Mouse (Mus musculus) spleen, adult 18-20 months (tissue): Measurements from ENCODE around the gene Pde6c.

Experiments used
- DNase-seq, 2 experiments: peaks; one replicate each; pipeline ENCODE4 v3.0.0; 2022; ENCODE audit warnings: mixed read lengths in 2 of 2

The Pde6c gene

DNA sequence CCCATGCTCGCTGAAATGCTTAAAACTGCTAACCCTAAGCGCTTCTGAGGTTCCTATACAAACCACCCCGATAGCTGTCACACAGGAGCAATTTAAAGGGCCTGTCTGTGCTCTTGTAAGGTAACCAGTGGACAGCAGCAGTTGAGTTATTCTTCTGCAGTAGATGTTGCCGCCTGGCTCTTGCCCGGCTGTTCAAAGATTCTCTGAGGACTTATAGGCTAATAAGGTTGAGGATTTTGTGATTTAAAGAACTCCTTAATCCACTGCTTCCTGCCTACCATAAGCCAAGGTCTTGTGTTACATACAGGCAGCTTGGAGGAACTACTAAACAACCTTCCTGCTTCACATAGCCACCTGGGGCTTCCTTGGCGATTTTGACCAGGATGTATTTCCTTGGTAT lies at the start of gene Pde6c:
Pde6c (plus strand) TSS at position 301 of the 400 bp plus-strand sequence.
- no peak for DNase-seq

DNA sequence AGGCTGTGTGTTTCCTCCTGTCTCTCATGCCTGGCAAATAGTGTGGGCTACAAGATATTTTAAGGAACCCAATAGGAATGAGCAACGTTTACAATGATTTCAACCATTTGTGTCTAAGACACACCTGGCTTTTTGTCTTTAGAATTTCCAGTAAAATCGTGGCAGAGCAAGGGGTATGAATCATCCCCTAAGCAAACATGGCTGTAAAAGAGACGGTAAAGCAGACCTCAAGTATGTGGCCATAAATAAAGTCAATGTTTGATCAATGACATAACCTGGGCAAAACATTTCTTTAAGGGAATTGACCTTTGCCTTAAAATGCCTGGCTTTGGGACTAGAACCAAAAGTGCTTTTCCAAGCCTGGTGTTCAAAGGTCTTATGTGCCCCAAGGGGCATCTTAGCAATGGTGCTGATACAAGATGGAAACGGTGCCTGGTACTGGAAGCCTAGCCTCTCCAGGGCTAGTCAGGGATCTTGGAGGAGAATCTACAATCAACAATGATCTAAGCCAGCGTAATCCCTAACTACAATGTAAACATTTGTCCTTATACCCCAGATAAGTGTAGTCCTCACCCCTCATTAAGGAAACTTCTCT lies 49.6 kb upstream of the Pde6c start:
- no peak for DNase-seq

DNA sequence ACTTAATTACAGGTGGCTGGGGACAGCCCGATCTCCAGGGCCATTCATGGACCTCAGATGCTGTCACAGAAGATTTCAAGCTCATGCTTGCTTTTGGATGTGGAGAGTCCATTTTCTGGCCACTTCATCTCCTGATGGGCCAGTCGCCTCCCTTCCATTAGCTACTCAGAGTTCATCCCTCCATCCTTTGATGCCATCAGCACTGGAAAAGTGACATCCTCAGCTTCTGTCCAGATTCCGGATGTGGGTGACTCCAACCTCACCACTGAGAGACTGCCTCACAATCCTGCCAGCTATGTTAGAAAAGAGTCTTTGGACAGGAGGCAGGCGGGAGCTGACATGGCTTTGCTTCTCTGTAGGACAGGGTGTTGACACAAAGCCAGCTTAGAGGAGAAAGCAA lies 46.7 kb upstream of the Pde6c start:
- no peak for DNase-seq

DNA sequence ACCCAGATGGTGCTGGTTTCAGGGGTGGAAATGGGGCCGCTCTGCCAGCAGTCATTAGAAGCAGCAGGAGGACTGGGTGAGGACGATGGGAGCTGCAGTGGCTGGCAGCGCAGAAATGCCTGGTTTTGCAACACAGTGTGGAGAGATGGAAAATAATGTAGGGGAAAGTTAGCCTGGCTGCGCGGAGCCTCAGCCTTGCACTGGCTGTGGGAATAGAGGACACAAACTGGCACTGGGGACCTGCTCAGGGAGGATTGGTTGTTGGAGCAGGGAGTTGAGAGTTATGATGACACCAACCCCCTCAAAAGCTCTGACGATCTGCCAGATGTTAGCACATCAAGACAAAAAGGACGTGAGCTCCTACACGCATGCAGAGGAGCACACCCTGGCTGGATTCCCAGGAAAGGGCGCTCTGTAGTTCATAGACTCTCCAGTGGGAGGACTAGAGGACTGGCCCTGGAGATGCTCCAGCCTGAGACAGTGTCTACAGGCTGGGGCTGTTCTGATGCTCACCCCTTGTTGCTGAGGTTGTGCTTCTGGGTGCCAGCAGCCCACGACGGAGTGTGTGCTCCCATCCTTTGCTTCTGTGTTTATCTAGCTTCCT lies 45.5 kb upstream of the Pde6c start:
- DNase-seq: no peak

DNA sequence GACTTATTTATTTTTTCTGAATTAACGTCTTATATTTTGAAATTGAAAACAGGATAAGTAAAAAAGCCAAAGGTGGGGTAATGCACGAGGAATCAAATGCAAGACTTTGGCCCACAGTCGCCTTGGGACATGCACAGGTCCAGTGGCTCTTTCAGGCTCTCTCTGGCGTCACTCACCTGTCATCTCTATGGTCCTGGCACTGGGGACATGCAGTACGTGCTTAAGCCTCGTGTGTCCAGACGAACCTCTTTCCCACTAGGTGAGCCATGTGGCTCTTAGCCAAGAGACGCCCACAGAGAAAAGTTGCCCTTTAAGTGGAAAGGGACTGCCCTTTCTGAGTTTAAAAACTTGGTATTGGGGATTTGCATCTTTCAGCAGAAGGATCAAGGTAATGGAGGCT lies 43.2 kb upstream of the Pde6c start:
- DNase-seq: no peak

DNA sequence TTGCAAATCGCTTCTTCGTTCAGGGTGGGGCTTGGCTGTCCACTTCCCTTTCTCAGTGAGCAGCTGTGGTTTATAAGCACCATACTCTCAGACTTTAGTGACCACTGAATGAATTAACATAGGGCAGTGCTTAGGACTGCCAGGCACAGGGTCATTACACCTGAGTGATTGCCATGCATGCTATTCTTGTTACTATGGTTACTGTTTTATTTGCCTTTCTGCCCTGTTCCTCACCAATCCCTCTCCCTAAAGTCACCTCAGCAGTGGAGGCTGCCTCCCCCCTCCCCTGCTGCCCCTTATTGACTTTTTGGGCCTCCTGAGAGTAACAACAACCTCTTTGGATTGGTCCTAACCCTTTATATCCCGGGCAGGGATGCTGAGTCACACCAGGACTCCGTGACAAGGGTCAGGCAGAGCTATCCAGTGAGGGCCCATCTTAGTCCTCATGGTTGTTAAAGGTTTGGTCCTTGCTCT lies 41.0 kb upstream of the Pde6c start:
- no peak for DNase-seq

DNA sequence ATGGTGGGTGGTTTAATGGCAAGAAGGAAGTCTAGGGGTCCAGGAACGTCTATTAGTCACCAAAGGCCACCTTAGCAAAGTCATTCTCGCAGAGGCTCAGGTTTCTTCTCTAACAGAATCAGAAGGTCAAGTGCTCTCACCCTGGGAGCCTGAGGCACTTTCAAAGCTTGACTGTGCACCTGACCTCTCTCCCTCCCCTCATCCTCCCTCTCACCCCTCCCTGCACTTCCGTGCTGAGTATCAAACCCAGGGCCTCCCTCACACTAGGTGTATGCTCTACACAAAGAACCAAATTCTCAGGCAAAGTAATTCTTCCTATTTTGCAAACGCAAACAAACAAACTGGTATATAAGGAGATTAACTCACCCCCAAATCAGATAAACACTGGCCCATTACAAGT lies 36.4 kb upstream of the Pde6c start:
- DNase-seq: no peak

DNA sequence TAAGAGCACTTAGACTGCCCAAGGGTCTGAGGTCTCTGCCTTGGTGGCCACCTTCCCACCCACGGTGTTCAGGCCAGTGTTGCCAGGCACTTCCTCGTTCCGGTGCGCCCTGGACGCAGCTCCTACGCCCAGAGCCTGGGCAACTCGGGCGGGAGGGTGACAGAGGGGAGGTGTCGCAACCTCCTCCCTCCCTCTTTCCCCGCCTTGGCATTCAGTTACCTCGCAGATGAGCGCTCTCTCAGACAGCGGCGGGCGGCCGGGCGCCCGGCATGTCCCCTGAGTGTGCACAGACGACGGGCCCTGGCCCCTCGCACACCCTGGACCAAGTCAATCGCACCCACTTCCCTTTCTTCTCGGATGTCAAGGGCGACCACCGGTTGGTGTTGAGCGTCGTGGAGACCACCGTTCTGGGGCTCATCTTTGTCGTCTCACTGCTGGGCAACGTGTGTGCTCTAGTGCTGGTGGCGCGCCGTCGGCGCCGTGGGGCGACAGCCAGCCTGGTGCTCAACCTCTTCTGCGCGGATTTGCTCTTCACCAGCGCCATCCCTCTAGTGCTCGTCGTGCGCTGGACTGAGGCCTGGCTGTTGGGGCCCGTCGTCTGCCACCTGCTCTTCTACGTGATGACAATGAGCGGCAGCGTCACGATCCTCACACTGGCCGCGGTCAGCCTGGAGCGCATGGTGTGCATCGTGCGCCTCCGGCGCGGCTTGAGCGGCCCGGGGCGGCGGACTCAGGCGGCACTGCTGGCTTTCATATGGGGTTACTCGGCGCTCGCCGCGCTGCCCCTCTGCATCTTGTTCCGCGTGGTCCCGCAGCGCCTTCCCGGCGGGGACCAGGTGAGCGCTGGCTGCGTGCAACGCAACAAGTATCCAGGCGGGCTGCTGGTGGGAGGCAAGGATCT lies 35.5 kb upstream of the Pde6c start, which contains the start of gene Ffar4:
Ffar4 (plus strand) TSS at position 214 of the 901 bp plus-strand sequence.
- DNase-seq: no peak

DNA sequence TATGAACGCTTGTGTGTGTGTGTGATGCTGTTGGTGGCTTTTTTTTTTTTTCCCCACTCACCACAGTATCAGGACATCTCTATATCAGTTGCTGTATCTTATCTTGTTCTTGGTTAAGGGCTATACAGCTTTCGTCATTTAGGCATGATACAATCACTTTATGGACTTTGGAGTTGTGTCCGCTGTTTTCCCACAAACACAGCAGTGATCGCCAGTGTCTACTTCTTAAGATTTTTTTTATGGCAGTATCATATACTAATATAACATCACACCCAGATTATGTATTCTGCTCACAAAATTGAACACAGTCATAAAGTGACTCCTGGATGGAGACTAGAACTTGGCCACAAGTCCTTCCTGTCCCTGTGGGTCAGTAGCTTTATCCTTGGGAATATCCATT lies 24.7 kb upstream of the Pde6c start:
- no peak for DNase-seq

DNA sequence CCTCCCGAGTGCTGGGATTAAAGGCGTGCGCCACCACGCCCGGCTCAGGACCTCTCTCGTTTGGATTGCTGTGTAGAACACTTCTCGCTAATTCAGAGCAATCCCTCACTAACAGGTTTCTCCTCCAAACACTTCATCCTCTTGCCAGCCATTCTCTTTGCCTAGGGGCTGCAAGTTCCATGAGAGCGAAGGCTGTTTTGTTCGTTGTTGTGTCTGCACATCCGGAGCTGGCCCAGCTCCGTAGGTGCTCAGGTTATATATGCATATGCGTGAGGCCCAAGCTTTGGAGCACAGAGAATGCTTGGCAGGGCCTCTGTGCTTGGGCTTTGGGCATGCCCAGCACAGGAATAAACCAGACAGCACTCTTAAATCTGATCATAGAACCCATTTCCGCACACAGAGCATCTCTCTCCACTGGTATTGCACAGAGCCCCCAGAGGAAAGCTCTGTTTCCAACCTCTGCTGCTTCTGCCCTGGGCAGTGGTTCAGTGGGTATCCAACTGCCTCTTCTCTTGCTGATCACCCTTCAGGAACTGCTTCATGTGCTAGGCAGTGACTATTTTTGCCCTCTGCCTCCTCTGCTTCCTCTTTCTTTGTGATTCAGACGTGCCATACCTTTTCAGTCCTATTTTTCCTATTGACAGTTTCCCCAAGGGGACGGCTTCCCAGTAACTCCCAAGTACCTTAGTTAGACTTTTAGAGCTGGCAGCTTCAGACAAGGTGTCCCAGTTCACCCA lies 22.9 kb upstream of the Pde6c start:
- no peak for DNase-seq

DNA sequence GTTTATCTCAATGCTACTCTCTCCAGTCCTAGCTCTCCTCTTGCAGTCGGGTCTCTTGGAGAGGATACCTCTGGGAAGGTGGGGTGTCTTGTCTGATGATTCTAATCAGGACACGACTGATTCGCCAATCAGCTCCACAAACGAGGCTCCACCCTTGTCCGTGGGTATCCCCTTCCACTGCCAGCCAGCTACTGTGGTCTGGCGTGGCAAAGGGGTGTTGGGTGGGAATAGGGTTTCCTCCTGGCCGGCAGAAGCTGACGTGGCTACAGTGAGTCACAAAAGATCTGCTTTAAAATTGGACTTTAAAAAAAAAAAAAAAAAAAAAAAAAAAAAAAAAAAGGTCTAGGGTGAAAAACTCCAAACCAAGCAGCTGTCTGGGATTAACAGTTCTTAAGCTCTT lies 21.5 kb upstream of the Pde6c start:
- DNase-seq: no peak

DNA sequence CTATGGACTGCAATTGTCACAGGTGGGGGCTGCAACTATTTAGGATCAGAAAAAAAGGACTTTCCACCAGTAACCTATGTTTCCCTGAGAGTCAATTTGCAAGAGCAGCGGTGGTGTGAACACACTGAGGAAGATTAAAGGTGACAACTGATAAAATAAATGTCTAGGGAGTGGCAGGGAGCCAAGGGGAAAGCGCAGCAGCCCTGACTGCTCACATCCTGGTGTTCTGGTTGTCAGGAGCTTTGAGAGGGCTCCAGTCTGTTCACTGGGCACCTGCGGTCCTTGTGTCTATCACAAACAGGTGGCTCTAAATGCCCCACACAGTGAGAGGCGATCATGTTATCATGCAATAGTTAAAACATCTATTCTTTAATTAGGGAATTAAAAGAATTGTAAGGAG lies 20.0 kb upstream of the Pde6c start:
- DNase-seq: no peak

DNA sequence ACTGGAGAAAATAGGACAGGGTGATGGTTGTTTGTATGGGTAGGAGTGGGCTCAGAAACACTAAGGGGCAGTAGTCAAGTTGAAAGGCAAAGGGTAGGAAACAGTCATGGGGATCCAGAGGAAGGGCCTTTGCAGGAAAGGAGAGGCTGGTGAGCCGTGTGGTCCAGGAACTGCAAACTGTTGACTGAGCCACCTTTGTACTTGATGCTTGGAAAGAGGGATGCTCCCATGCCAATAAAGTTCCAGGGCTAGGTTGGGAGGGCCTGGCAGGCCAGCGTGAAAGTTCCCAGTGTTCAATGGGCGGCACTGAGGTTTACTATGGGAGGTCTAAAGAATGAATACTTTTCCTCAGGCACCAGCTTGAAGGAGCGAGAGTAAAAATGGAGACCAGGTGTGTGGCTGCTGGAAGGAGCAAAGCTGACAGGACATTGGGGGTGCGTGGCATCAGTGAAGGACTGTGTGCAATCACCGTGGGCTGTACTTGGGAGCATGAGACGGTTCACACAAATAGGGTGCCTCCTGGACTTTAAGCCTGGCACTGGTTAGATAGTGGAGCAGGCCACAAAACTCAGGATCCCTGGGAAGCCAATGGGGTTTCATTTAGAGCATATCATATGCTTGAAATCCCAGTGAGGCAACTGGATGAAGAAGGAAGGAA lies 17.6 kb upstream of the Pde6c start:
- DNase-seq: no peak

DNA sequence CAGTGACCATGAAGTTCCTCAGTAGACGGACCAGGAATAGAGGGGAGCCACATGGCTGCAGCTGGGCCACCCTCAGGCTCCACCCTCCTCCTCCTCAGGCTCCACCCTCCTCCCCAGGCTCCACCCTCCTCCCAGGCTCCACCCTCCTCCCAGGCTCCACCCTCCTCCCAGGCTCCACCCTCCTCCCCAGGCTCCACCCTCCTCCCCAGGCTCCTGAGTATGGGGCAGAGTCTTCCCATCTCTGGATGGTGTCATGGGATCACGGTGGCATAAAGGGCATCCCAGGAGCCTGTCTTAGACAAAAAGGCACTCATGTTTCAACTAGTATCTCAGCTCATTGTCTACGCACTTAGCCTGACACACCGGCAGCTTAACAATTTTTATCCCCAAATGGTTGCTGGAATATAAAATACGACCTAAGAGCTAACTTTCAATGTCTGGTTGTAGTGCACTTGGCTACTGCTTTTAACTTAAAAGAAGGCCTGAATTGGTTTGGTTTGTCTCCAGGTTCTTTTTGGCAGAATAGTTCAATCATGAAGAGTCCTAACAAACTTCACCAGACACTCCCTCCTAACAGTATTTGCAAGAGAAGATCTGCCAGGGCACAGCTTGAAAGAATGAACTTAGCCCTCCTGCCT lies 12.3 kb upstream of the Pde6c start:
- no peak for DNase-seq

DNA sequence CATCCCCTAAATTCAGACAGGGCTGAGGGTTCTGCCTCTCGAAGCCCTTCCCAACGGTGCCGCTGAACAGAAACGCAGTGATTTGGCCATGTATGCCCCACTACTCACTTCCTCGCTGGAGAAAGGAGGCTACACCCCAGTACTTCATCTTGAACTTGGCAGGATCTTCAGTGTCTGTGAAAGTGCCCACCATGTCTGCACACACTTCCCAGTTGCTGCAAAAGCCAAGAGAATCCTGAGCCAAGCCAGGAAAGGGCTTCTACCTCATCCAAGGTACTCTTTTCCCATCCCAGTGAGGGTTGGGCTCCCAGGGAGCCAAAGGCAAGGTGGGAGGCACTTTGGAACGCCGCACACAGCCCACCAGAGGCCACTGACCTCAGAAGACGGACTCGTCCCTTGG lies 8.7 kb upstream of the Pde6c start:
- no peak for DNase-seq

DNA sequence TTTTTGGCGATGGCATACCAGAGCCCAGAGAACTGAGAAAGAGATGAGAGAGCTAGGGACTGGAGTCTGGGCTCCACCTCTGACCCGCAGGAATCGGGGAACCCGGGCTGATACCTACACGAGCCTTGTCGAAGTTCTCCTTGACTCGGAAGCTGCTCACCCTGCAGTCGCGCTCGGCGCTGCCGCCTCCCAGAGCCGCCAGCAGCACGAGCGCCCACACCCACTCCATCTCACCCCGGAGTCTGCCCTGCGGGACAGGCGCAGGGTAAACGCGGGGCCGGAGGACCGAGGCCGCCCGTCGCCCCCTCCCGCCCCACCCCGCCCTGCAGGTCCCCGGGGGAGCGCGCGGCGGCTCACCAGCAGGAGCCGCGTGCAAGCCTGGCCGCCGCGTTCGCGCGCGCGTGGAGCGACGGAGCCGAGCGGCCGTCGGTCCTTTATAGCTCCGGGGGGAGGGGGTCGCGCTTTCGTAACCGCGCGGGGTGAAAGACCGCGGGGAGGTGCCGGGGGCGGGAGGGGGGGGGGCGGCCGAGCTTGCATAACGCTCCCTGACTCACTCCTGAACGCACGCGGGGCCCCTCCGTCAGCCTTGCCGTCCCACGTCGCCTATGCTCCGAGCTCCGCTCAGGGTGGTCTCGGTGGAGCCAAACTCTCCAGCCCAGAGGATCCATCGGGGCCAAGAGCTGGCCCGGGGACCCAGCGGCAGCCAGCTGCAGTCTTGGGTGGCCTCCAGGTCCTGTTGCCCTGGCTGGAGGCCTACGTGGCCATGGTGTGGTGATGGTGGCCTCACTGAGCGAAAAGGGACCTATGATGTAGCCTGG lies 8.0 kb upstream of the Pde6c start:
- DNase-seq: no peak

DNA sequence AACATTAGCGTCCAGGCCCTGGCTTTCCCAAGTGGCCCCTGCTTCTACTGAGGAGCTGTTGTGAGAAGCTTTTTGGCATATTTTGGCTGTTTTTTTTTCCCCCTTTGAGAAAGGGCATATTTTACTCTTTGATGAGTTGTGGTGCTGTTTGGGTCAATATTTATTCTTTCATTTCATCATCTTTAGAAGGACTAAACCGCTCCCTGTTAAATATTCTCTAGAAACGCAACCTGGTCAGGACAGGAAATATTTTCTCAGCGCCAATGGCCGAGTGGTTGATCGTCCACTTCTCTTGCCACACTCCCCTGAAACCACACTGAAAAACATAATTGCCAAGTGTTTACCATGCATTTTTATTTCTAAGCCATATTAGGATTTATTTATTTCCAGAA lies 7.4 kb upstream of the Pde6c start, which contains the start of gene Rbp4:
Rbp4 (minus strand) TSS at position 63 of the 392 bp plus-strand sequence.
- no peak for DNase-seq

DNA sequence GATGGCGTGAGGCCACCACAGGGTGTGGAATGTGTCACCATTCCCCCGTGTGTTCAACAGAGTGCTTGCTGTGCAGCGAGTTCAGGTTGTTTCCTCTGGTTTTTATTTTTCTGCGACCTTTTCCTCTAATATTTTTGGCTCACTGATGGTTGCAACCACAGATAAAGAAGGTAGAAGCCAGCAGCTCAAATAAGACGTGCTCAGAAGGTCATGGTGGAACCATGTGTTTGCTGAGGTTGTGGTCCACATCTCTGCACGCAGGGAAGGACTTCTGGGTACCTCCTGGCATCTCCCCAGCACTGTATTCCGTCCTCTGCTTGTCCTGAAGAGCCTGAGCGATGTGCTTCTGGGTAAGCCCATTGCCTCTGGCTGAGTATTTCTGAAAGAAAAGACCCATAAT lies 5.9 kb upstream of the Pde6c start:
- no peak for DNase-seq

DNA sequence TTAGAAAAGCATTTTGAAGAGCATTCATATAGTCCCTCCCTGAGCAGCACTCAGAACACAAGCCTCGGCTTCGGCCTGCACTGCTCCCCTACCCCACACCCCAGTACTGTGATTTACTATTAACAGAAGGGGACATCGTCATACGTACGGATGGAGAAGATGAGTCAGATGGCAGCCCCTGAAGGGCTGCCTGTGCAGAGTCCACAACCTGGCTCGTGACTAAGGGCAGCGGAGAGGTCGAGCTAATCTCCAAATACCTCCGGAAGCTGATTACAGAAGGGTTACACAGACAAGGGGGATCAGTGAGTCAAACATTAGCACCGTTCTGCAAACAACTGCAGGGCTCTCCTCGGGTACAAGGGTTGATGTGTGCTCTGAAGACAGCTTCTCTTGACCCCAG lies 1.4 kb downstream of the Pde6c start:
- no peak for DNase-seq

DNA sequence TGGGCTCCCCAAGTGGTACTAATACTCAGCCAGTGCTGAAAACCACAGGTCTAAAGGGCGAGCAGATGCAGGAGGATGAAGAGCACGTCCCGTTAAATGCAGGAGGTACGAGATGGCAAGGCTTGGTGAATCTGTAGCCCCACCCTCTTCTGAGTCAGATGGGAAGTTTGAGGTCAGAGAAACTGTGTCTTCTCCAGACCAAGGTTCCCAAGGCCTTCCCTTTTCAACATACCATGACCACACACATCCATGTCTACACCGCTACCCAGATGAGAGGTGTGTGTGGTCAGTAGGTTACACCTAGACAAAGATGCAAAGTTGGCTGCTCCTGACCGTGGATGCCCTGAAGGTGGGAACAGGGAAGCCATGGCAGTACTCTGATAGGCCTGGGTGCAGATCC lies 2.2 kb downstream of the Pde6c start:
- DNase-seq: no peak
